Mouse (Mus musculus) kidney, postnatal 0 days (tissue): Measurements from ENCODE around the gene Defb36. TPM values are rescaled to one million over a fixed set of nuclear protein-coding genes. Genes with fewer than 3 reads are reported as not detected.

Experiments used
- ATAC-seq: fragments of 200-750 bp; cut with Nextera tagmentation; replicated peaks from 2 replicates; pipeline ENCODE4 v1.8.0; 2017; ENCODE audit warnings: low read depth, moderate number of reproducible peaks, moderate TSS enrichment, moderate library complexity; ENCODE audit not compliant: low FRiP score
- DNase-seq: peaks from one replicate; pipeline ENCODE4 v3.0.0-alpha.2; 2016; ENCODE audit warnings: low spot score
- H3K27ac ChIP-seq: fragments of 300-500 bp; sonication (generic); 2 replicates; pipeline ENCODE4 v1.5.1; 2014; ENCODE audit warnings: mild to moderate bottlenecking
- H3K27me3 ChIP-seq: fragments of 300-500 bp; sonication (generic); 2 replicates; pipeline ENCODE4 v1.6.1; 2014; ENCODE audit warnings: low read length, mixed read lengths; ENCODE audit not compliant: insufficient read depth
- H3K36me3 ChIP-seq: fragments of 300-500 bp; sonication (generic); 2 replicates; pipeline ENCODE4 v1.6.1; 2014; ENCODE audit warnings: low read length, mixed read lengths; ENCODE audit not compliant: insufficient read depth
- H3K4me1 ChIP-seq: fragments of 300-500 bp; sonication (generic); replicated peaks from 2 replicates; pipeline ENCODE4 v1.6.1; 2014; ENCODE audit warnings: antibody characterized with exemption, low read length, mixed read lengths; ENCODE audit not compliant: insufficient read depth
- H3K4me2 ChIP-seq: fragments of 300-500 bp; sonication (generic); 2 replicates; pipeline ENCODE4 v1.6.1; 2014; ENCODE audit warnings: mild to moderate bottlenecking, low read length, moderate library complexity, mixed read lengths
- H3K4me3 ChIP-seq: fragments of 300-500 bp; sonication (generic); replicated peaks from 2 replicates; pipeline ENCODE4 v1.5.1; 2014; ENCODE audit warnings: low read depth, low read length
- H3K9ac ChIP-seq: fragments of 300-500 bp; sonication (generic); 2 replicates; pipeline ENCODE4 v1.6.1; 2014; ENCODE audit warnings: low read depth, low read length
- H3K9me3 ChIP-seq: fragments of 300-500 bp; sonication (generic); replicated peaks from 2 replicates; pipeline ENCODE4 v1.6.1; 2016; ENCODE audit warnings: low read length, inconsistent platforms, mixed read lengths
- CTCF ChIP-seq: IDR thresholded peaks from 2 replicates; pipeline ENCODE4 v1.5.1; 2016; ENCODE audit warnings: antibody characterized with exemption, low read depth, mild to moderate bottlenecking, moderate library complexity
- WGBS: fragments of 180-500 bp; shearing (Covaris S2); extraction: QIAGEN DNeasy Blood & Tissue Kit; methylation state at CpG from one replicate; pipeline ENCODE4 v1.1.7; 2014; 5-methylcytosine and 5-hydroxymethylcytosine counted together
- polyA plus RNA-seq: library from polyadenylated mRNA; unstranded; fragments of >200 nt; fragmentation: Nextera tagmentation; extraction: Ambion mirVana; gene quantifications from 2 replicates; pipeline ENCODE4 v1.2.1, GENCODE M21; 2015

Gene Defb36
- polyA plus RNA-seq, 1 experiment from 2014 or later: 3.6 TPM

GRCm38 (mm10) chr2:152652901-152653620 lies 48.9 kb downstream of the Defb36 start:
- Histone ChIP-seq H3K4me1 (peaks cover 7% of the 10 kb centered on the region; the same call in 1 of the 2 replicates), H3K4me3 (no peak overlapping the region), H3K9me3 (no peaks in the 10 kb centered on the region), H3K36me3 (no peaks in the 10 kb centered on the region), H3K27me3 (no peaks in the 10 kb centered on the region), H3K4me2 (no peak overlapping the region), H3K9ac (no peak overlapping the region), H3K27ac (0 out of 2 replicates have a peak overlapping the region, but pooled peaks have one; percentile 5)
- ATAC-seq: 0 out of 2 replicates have a peak, but pooled peaks have one; percentile 11
- peak; percentile 47 for DNase-seq
- 45% methylated on average over 10 of the region's 10 CpGs for WGBS
- no peak for TF ChIP-seq CTCF

- H3K4me2 ChIP-seq: no peak overlapping the region
- H3K27ac ChIP-seq: no peak overlapping the region
These were observed 50.0 kb downstream of the Defb36 start for GRCm38 (mm10) chr2:152653874-152654715.

GRCm38 (mm10) chr2:152657398-152657797 lies 53.3 kb downstream of the Defb36 start:
- Histone ChIP-seq H3K4me3 (no peak overlapping the region), H3K9me3 (no peaks in the 10 kb centered on the region), H3K9ac (no peak overlapping the region), H3K4me2 (no peak overlapping the region), H3K27me3 (no peaks in the 10 kb centered on the region), H3K27ac (no peak overlapping the region), H3K4me1 (peaks cover 7% of the 10 kb centered on the region; the same call in 1 of the 2 replicates), H3K36me3 (no peaks in the 10 kb centered on the region)
- peak; percentile 52 for DNase-seq
- WGBS: 63% methylated on average over 10 of the region's 10 CpGs
- no peak for ATAC-seq
- peak; percentile 70 for TF ChIP-seq CTCF

More at GRCm38 (mm10) chr2:152653874-152654715, 50.0 kb downstream of the Defb36 start:
- Histone ChIP-seq H3K9ac (no peak overlapping the region), H3K27me3 (no peaks in the 10 kb centered on the region), H3K4me1 (peaks cover 7% of the 10 kb centered on the region; the same call in 1 of the 2 replicates), H3K36me3 (no peaks in the 10 kb centered on the region), H3K9me3 (no peaks in the 10 kb centered on the region), H3K4me3 (no peak overlapping the region)
- 40% methylated on average over 14 of the region's 14 CpGs for WGBS
- 0 out of 2 replicates have a peak, but pooled peaks have one; percentile 17 for ATAC-seq
- TF ChIP-seq CTCF: no peak
- DNase-seq: no peak

GRCm38 (mm10) chr2:152661163-152661562 lies 57.0 kb downstream of the Defb36 start:
- H3K4me3 ChIP-seq: no peak overlapping the region
- WGBS: 82% methylated on average over 6 of the region's 6 CpGs
- no peak for TF ChIP-seq CTCF
- no peaks in the 10 kb centered on the region for H3K9me3 ChIP-seq
- H3K36me3 ChIP-seq: no peaks in the 10 kb centered on the region
- no peak overlapping the region for H3K27ac ChIP-seq
- H3K4me2 ChIP-seq: no peak overlapping the region
- H3K9ac ChIP-seq: no peak overlapping the region
- H3K4me1 ChIP-seq: no peaks in the 10 kb centered on the region
- ATAC-seq (no peak), DNase-seq (no peak)
- H3K27me3 ChIP-seq: no peaks in the 10 kb centered on the region

Other genes starting within 250 kb of the Defb36 start
- gene Nrsn2, start 227.7 kb upstream of the Defb36 start, polyA plus RNA-seq: 0.60 and 0.68 TPM in 2 replicates
- 8.2 and 9.2 TPM in 2 replicates for gene Sox12, start 206.3 kb upstream of the Defb36 start, polyA plus RNA-seq
- 28.3 and 31.0 TPM in 2 replicates for gene Zcchc3, start 189.3 kb upstream of the Defb36 start, polyA plus RNA-seq
- gene 6820408C15Rik, start 188.7 kb upstream of the Defb36 start, polyA plus RNA-seq: 0.76 and 0.92 TPM in 2 replicates
- not detected in 2 replicates for gene Defb23, start 139.7 kb upstream of the Defb36 start, polyA plus RNA-seq
- 0.17 TPM in 1 of 2 replicates, not detected in the other for gene Defb20, start 127.3 kb upstream of the Defb36 start, polyA plus RNA-seq
- not detected in 2 replicates for gene Defb22, start 114.2 kb upstream of the Defb36 start, polyA plus RNA-seq
- gene Defb26, start 92.6 kb upstream of the Defb36 start, polyA plus RNA-seq: 0.27 TPM in 1 of 2 replicates, not detected in the other
- gene Defb28, start 86.1 kb upstream of the Defb36 start, polyA plus RNA-seq: 1.1 and 1.8 TPM in 2 replicates
- gene Defb29, start 64.2 kb upstream of the Defb36 start, polyA plus RNA-seq: 48.4 and 64.8 TPM in 2 replicates
- 4.4 and 6.1 TPM in 2 replicates for gene Gm17416, start 35.0 kb upstream of the Defb36 start, polyA plus RNA-seq
- not detected in 2 replicates for gene Defb21, start 31.6 kb upstream of the Defb36 start, polyA plus RNA-seq
- gene Defb19, start 24.0 kb upstream of the Defb36 start, polyA plus RNA-seq: 120 and 136 TPM in 2 replicates
- gene Defb45, start 4.9 kb upstream of the Defb36 start, polyA plus RNA-seq: not detected in 2 replicates
- gene Defb25, start 18.7 kb downstream of the Defb36 start, polyA plus RNA-seq: 26.4 and 39.6 TPM in 2 replicates
- gene Rem1, start 22.6 kb downstream of the Defb36 start, polyA plus RNA-seq: 48.3 and 55.1 TPM in 2 replicates
- gene H13, start 65.1 kb downstream of the Defb36 start, polyA plus RNA-seq: 160 and 162 TPM in 2 replicates
- 33.9 and 36.6 TPM in 2 replicates for gene Mcts2, start 82.7 kb downstream of the Defb36 start, polyA plus RNA-seq
- 170 and 194 TPM in 2 replicates for gene Id1, start 131.9 kb downstream of the Defb36 start, polyA plus RNA-seq
- 15.8 and 16.3 TPM in 2 replicates for gene Cox4i2, start 149.8 kb downstream of the Defb36 start, polyA plus RNA-seq
- 95.6 and 98.7 TPM in 2 replicates for gene Bcl2l1, start 227.4 kb downstream of the Defb36 start, polyA plus RNA-seq
- 37.3 and 41.4 TPM in 2 replicates for gene Tpx2, start 243.6 kb downstream of the Defb36 start, polyA plus RNA-seq